Mouse (Mus musculus): ENCODE data around the gene Clic4. TPM values are rescaled to one million over a fixed set of nuclear protein-coding genes. Genes with fewer than 3 reads are reported as not detected.

Clic4 gene
- polyA plus RNA-seq, 1 experiment from 2014 or later = 110 TPM

DNA sequence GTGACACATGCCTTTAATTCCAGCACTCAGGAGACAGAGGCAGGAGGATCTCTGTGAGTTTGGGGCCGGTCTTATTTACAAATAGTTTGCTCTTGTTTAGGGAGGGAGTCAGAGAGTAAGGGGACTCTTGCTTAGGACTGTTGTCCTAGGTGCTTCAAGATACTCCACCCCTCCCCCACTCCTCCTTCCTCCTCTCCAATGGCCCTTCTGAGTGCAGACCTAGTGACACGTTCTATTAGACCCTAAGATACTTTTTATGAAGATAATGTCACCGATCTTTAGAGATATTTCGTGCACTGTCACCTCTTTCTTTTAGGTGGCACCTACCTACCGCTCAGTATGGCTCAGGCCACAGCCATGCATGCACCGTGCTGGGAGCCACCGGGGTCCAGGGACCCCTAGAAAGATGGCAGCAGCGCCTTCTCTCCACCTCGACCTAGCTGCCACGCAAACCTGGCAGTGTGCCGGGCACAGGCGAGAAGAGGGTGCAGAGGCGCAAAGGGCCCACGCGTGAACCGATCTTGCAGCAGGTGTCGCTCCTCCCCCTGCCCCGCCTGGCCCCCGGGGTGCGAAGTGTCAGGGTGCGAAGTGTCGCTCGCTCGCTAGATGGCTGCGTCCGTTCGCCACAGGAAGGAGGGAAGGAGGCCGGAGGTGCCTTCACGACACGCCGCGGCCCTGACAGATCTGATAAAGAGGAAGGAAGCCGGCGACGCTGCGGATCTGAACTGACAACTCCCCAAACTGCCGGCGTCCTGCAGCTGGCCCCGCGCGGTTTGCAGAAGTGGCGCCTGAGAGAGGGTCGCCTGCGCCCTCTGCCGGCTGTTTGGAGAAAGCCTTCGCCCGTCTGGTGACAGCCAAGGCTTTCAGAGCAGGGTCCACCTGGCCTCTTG lies 66.7 kb downstream of the Clic4 start:
- Histone ChIP-seq H3K9me3 (replicated peaks) (no peaks in the 10 kb centered on the region), H3K27ac (replicated peaks) (peak overlapping the region; percentile 35), H3K4me1 (replicated peaks) (peaks cover 35% of the 10 kb centered on the region), H3K4me2 (peak overlapping the region; percentile 82), H3K4me3 (replicated peaks) (peak overlapping the region; percentile 49), H3K36me3 (replicated peaks) (0 out of 2 replicates have a peak, but pooled peaks cover 7% of the 10 kb centered on the region), H3K27me3 (peaks cover 24% of the 10 kb centered on the region), H3K9ac (peak overlapping the region; percentile 55)
- ATAC-seq (ENCODE audit: insufficient read depth) = peak; percentile 59
- WGBS (ENCODE audit: insufficient replicate concordance) = 1% methylated on average over 47 of the region's 47 CpGs

GRCm38 (mm10) chr4:135205254-135205653 lies 67.4 kb downstream of the Clic4 start:
- H3K27ac ChIP-seq (replicated peaks) = no peak overlapping the region
- no peak overlapping the region for H3K4me3 ChIP-seq (replicated peaks)
- no peaks in the 10 kb centered on the region for H3K9me3 ChIP-seq (replicated peaks)
- ATAC-seq (ENCODE audit: insufficient read depth) = no peak
- H3K4me1 ChIP-seq (replicated peaks) = peaks cover 35% of the 10 kb centered on the region
- peaks cover 24% of the 10 kb centered on the region for H3K27me3 ChIP-seq
- no peak overlapping the region for H3K9ac ChIP-seq
- H3K4me2 ChIP-seq = 0 out of 2 replicates have a peak overlapping the region, but pooled peaks have one; percentile 82
- WGBS (ENCODE audit: insufficient replicate concordance) = 56% methylated on average over 5 of the region's 5 CpGs
- no peaks in the 10 kb centered on the region for H3K36me3 ChIP-seq (replicated peaks)

GRCm38 (mm10) chr4:135204666-135205065 lies 67.9 kb downstream of the Clic4 start:
- Histone ChIP-seq H3K4me1 (replicated peaks) (peaks cover 35% of the 10 kb centered on the region), H3K36me3 (replicated peaks) (no peaks in the 10 kb centered on the region), H3K27ac (replicated peaks) (no peak overlapping the region), H3K4me3 (replicated peaks) (no peak overlapping the region), H3K9ac (no peak overlapping the region), H3K27me3 (peaks cover 24% of the 10 kb centered on the region), H3K4me2 (no peak overlapping the region), H3K9me3 (replicated peaks) (no peaks in the 10 kb centered on the region)
- ATAC-seq (ENCODE audit: insufficient read depth) = no peak
- 44% methylated on average over 5 of the region's 5 CpGs for WGBS (ENCODE audit: insufficient replicate concordance)

DNA sequence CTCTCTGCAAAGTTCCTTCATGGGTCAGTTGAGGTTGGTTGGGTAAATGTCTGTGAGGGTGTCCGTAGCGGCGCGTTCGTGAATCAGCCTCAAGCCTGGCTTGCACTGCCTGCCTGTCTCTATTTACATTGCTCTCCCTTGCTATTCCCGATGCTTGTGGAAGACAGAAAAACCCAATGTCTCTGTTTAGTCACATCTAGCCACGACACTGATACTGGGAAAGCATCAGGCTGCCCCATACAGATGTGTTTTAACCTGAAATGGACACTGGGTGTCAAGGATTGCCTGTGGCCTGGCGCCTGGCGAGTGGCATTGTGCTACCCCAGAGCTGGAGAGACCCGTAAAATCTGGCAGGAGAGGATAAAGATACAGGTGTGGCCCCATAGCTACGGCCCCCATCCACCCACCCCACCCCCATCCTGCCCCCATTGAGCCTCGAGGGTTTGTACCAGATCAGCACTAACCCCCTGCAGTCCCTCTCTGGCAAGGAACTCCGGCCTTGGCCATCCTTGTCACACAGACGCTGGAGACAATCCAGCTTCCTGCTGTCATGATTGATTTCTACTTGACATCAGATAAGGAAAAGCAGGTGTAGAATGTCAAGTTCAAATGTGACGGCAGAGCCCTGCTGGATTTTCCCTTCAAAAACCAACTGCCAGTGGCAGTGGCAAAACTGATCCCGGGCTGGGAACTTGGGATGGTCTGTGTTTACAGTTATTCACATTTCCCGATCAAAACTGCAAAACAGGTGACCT lies 68.6 kb downstream of the Clic4 start:
- Histone ChIP-seq H3K9me3 (replicated peaks) (no peaks in the 10 kb centered on the region), H3K4me3 (replicated peaks) (peak overlapping the region; percentile 45), H3K9ac (no peak overlapping the region), H3K4me1 (replicated peaks) (peaks cover 35% of the 10 kb centered on the region), H3K36me3 (replicated peaks) (no peaks in the 10 kb centered on the region), H3K4me2 (peak overlapping the region; percentile 64), H3K27me3 (peaks cover 24% of the 10 kb centered on the region), H3K27ac (replicated peaks) (peak overlapping the region; percentile 10; the same call in 1 of the 2 replicates)
- no peak for ATAC-seq (ENCODE audit: insufficient read depth)
- 17% methylated on average over 17 of the region's 17 CpGs for WGBS (ENCODE audit: insufficient replicate concordance)

DNA sequence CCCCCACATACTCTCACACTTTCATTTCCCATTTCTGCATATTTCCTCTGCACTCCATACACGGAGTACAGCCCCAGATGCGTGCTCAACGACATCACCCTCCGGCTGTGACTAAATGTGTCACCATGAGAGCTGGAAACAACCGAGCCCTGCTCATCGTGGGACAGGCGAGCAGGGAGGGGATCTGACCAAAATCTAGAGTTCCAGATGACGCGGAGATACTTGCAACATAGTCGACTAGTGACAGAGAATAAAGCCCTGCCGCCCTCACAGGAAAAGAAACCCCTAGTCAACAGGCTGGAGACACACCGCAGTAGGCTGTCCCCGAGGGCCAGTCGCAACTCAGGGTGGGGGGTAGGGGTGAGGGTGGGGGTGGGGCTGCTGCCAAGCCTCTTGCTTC lies 69.3 kb downstream of the Clic4 start:
- peak overlapping the region; percentile 64 for H3K4me2 ChIP-seq
- H3K4me3 ChIP-seq (replicated peaks) = peak overlapping the region; percentile 45
- 1% methylated on average over 14 of the region's 14 CpGs for WGBS (ENCODE audit: insufficient replicate concordance)
- no peak overlapping the region for H3K9ac ChIP-seq
- no peak for ATAC-seq (ENCODE audit: insufficient read depth)
- H3K9me3 ChIP-seq (replicated peaks) = no peaks in the 10 kb centered on the region
- H3K4me1 ChIP-seq (replicated peaks) = peaks cover 35% of the 10 kb centered on the region
- H3K27me3 ChIP-seq = peaks cover 24% of the 10 kb centered on the region
- H3K27ac ChIP-seq (replicated peaks) = peak overlapping the region; percentile 10; the same call in 1 of the 2 replicates
- no peaks in the 10 kb centered on the region for H3K36me3 ChIP-seq (replicated peaks)

GRCm38 (mm10) chr4:135201771-135202170 lies 70.8 kb downstream of the Clic4 start:
- Histone ChIP-seq H3K4me1 (replicated peaks) (peaks cover 34% of the 10 kb centered on the region), H3K9ac (no peak overlapping the region), H3K4me3 (replicated peaks) (no peak overlapping the region), H3K9me3 (replicated peaks) (no peaks in the 10 kb centered on the region), H3K4me2 (no peak overlapping the region), H3K36me3 (replicated peaks) (no peaks in the 10 kb centered on the region), H3K27me3 (peaks cover 27% of the 10 kb centered on the region), H3K27ac (replicated peaks) (no peak overlapping the region)
- WGBS (ENCODE audit: insufficient replicate concordance) = 85% methylated on average over 16 of the region's 16 CpGs
- no peak for ATAC-seq (ENCODE audit: insufficient read depth)

GRCm38 (mm10) chr4:135197857-135198256 lies 74.8 kb downstream of the Clic4 start:
- no peaks in the 10 kb centered on the region for H3K36me3 ChIP-seq (replicated peaks)
- no peak overlapping the region for H3K4me3 ChIP-seq (replicated peaks)
- 64% methylated on average over 8 of the region's 8 CpGs for WGBS (ENCODE audit: insufficient replicate concordance)
- ATAC-seq (ENCODE audit: insufficient read depth) = no peak
- H3K27ac ChIP-seq (replicated peaks) = no peak overlapping the region
- no peak overlapping the region for H3K9ac ChIP-seq
- no peak overlapping the region for H3K4me2 ChIP-seq
- H3K4me1 ChIP-seq (replicated peaks) = peaks cover 4% of the 10 kb centered on the region; the same call in 1 of the 2 replicates
- no peaks in the 10 kb centered on the region for H3K9me3 ChIP-seq (replicated peaks)
- H3K27me3 ChIP-seq = 0 out of 2 replicates have a peak, but pooled peaks cover 6% of the 10 kb centered on the region

DNA sequence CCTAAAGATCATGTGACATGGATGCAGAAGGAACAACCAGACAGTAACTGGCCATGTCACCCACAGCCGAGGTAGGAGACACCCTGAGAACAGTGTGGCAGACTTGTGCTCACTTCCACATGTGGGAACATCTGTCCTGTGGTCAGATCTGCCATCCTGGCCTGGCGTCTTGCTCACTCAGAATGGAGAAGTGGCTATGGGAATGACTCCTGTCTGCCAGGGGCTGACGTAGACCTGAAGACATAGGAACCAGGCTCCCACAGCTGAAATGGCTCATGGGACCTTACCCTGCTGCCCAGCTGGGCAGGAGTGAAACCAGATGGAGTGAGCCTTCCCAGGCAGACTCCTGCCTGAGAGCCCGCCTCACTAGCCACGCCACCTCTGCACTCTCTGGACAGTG lies 79.8 kb downstream of the Clic4 start:
- Histone ChIP-seq H3K27me3 (peaks cover 9% of the 10 kb centered on the region; the same call in 1 of the 2 replicates), H3K9me3 (replicated peaks) (no peaks in the 10 kb centered on the region), H3K4me3 (replicated peaks) (no peak overlapping the region), H3K4me2 (no peak overlapping the region), H3K4me1 (replicated peaks) (no peaks in the 10 kb centered on the region), H3K27ac (replicated peaks) (no peak overlapping the region), H3K9ac (no peak overlapping the region), H3K36me3 (replicated peaks) (no peaks in the 10 kb centered on the region)
- WGBS (ENCODE audit: insufficient replicate concordance) = 32% methylated on average over 5 of the region's 5 CpGs
- no peak for ATAC-seq (ENCODE audit: insufficient read depth)

DNA sequence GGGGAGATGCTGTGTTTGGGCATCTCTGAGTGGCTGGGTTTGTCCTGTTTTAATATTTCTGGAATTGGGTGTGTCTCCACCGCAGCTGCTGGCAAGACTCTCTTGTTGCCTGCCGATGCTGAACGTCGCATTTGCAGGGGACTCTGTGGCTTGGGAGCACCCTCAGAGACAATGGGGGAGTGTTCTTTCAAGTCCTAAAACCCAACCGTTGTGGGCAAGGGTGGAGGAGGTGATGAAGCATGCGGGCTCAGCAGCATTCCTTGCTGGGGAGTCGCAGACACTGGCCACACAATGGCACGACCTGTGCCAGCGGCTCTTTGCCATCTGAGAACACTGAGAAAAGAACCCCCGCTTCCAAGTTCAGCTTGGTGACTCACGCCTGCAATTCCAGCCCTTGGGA lies 81.0 kb downstream of the Clic4 start:
- 69% methylated on average over 11 of the region's 11 CpGs for WGBS (ENCODE audit: insufficient replicate concordance)
- Histone ChIP-seq H3K36me3 (replicated peaks) (no peaks in the 10 kb centered on the region), H3K27ac (replicated peaks) (no peak overlapping the region), H3K4me2 (no peak overlapping the region), H3K4me3 (replicated peaks) (no peak overlapping the region), H3K9me3 (replicated peaks) (no peaks in the 10 kb centered on the region), H3K4me1 (replicated peaks) (no peaks in the 10 kb centered on the region), H3K9ac (no peak overlapping the region), H3K27me3 (peaks cover 6% of the 10 kb centered on the region; the same call in 1 of the 2 replicates)
- ATAC-seq (ENCODE audit: insufficient read depth) = no peak

DNA sequence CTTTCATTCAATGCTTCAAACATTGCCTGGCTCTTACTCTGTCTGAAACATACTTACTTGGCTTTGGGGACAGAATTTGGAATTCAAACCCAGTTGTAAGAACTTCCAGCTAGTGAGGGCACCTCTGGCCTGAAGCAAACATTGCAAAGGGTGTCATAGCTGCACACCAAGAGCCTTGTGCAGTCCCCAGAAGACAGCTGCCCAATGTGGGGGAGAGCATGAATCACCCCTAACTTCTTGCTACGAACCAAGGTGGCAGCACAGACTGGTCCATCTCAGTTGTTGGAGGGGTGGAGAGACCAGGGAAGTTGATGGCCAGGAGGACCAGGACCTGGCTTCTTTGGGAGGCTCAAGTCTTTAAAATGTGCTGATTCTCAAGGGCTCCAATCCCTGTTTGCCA lies 81.4 kb downstream of the Clic4 start:
- H3K36me3 ChIP-seq (replicated peaks) = no peaks in the 10 kb centered on the region
- H3K4me2 ChIP-seq = no peak overlapping the region
- H3K9me3 ChIP-seq (replicated peaks) = no peaks in the 10 kb centered on the region
- ATAC-seq (ENCODE audit: insufficient read depth) = no peak
- H3K27ac ChIP-seq (replicated peaks) = no peak overlapping the region
- H3K27me3 ChIP-seq = peaks cover 6% of the 10 kb centered on the region; the same call in 1 of the 2 replicates
- WGBS (ENCODE audit: insufficient replicate concordance) = 43% methylated on average over 1 of the region's 1 CpGs
- H3K9ac ChIP-seq = no peak overlapping the region
- no peaks in the 10 kb centered on the region for H3K4me1 ChIP-seq (replicated peaks)
- H3K4me3 ChIP-seq (replicated peaks) = no peak overlapping the region

DNA sequence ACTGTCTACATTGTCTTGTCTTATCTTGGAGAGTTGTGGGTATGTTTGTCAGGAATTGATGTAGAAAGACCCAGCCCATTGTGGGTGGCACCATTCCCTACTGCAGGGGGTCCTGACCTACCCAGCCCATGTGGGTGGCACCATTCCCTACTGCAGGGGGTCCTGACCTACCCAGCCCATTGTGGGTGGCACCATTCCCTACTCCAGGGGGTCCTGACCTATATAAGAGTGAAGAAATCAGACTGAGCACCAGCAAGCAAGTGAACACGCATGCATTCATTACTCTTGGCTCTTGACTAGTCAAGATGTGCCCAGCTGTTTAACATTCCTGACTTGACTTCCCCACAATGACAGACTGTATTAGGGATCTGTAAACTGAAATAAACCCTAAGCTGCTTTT lies 82.2 kb downstream of the Clic4 start:
- WGBS (ENCODE audit: insufficient replicate concordance) = 80% methylated on average over 1 of the region's 1 CpGs
- no peak overlapping the region for H3K4me3 ChIP-seq (replicated peaks)
- ATAC-seq (ENCODE audit: insufficient read depth) = no peak

More for the DNA sequence above, 82.2 kb downstream of the Clic4 start:
- H3K9ac ChIP-seq = no peak overlapping the region
- no peak overlapping the region for H3K27ac ChIP-seq (replicated peaks)
- peaks cover 6% of the 10 kb centered on the region; the same call in 1 of the 2 replicates for H3K27me3 ChIP-seq
- H3K36me3 ChIP-seq (replicated peaks) = no peaks in the 10 kb centered on the region
- no peak overlapping the region for H3K4me2 ChIP-seq
- H3K9me3 ChIP-seq (replicated peaks) = no peaks in the 10 kb centered on the region
- H3K4me1 ChIP-seq (replicated peaks) = no peaks in the 10 kb centered on the region

All from liver, embryonic 15.5 days (tissue).